Comparison of ENCODE assay signal across 15 mouse cellular contexts in genomic region chr6:137191026-137191425, GRCm38 (mm10). TPM values are rescaled to one million over a fixed set of nuclear protein-coding genes. Genes with fewer than 3 reads are reported as not detected.
"Had no signal": no experiment of that assay in that cellular context is flagged by ENCODE, and none has a peak within 500 bp of the region (broad histone marks: within the 10 kb centered on the region; RNA-seq: fewer than 3 reads in every experiment).

No protein-coding gene starts in this region.

- H3K4me3 ChIP-seq: limb, embryonic 12.5 days; lung, embryonic 15.5 days; midbrain, embryonic 10.5 days; neural tube, embryonic 13.5 days had no signal

- H3K9me3 ChIP-seq: limb, embryonic 12.5 days; lung, embryonic 15.5 days; midbrain, embryonic 10.5 days; neural tube, embryonic 13.5 days had no signal

- H3K27ac ChIP-seq: limb, embryonic 12.5 days; liver, embryonic 14.5 days; lung, embryonic 15.5 days; midbrain, embryonic 10.5 days; neural tube, embryonic 13.5 days had no signal

- H3K4me1 ChIP-seq: limb, embryonic 12.5 days; midbrain, embryonic 10.5 days had no signal

- ATAC-seq: intestine, postnatal 0 days; midbrain, embryonic 16.5 days had no signal

- H3K9ac ChIP-seq: limb, embryonic 12.5 days; liver, embryonic 14.5 days; lung, embryonic 15.5 days; neural tube, embryonic 13.5 days had no signal

- DNase-seq: kidney, adult 8-10 months; kidney, postnatal 25 days; liver; retina, postnatal 1 day; right cerebral cortex, postnatal 4 days; spleen, adult 18-20 months; thymus, postnatal 36 days had no signal

- H3K36me3 ChIP-seq: limb, embryonic 12.5 days; lung, embryonic 15.5 days; midbrain, embryonic 10.5 days; neural tube, embryonic 13.5 days had no signal

- H3K27me3 ChIP-seq: lung, embryonic 15.5 days; neural tube, embryonic 13.5 days had no signal

- H3K4me2 ChIP-seq: limb, embryonic 12.5 days; lung, embryonic 15.5 days; neural tube, embryonic 13.5 days had no signal

RNA-seq across cellular contexts. Expression of gene Rerg, which starts 20.7 kb away (rescaled TPM):
- total RNA-seq: megakaryocyte, adult 5-6 weeks had no signal
